Mouse (Mus musculus) left cerebral cortex, adult 2 months (tissue): ENCODE data around the gene Pld3. TPM values are rescaled to one million over a fixed set of nuclear protein-coding genes. Genes with fewer than 3 reads are reported as not detected.

Experiments
- DNase-seq, 2 experiments: peaks; one replicate each; pipeline ENCODE4 v3.0.0; 2021 to 2022; ENCODE audit warnings: low spot score in 2 of 2, mixed read lengths in 1 of 2; ENCODE audit errors: extremely low spot score in 1 of 2
- H3K27ac ChIP-seq: fragments of 200-600 bp; 2 replicates; pipeline ENCODE4 v1.8.1; 2022
- H3K4me3 ChIP-seq: fragments of 200-600 bp; 2 replicates; pipeline ENCODE4 v1.8.1; 2022
- CTCF ChIP-seq: fragments of 200-600 bp; IDR thresholded peaks from 2 replicates; pipeline ENCODE4 v1.8.1; 2022; ENCODE audit warnings: antibody characterized with exemption, mild to moderate bottlenecking, moderate library complexity
- intact Hi-C: fragments of 180-260 bp; cut with DNase I; formaldehyde crosslinking; loops from one replicate; pipeline ENCODE4 v1.15.1; 2025
- total RNA-seq, 2 experiments: library from RNA; stranded (reverse); gene quantifications; 2 replicates each; pipeline ENCODE4 v1.2.3; 2021

Gene Pld3
- total RNA-seq, 2 experiments from 2014 or later: 746 to 788 TPM

DNA sequence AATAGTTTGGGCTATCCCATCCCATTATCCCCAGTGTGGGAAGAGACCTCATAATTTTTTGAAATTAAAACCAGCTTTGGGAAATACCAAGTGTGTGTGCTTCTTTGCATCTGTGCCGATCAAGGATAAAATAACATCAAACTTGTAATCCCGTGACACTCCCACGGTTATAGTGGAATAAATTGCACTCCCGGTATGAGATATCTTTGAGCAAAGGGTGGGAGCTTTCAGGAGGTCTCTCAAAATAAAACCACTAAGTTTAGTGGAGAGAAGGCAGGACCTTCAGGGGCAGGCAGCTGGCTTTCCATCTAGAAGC is 62.8 kb downstream of the Pld3 start:
- H3K4me3 ChIP-seq: peak overlapping the region; percentile 45
- DNase-seq: no peak
- intact Hi-C loops: loop anchor here (1.0 to 5.0 kb wide), 3 partner anchors 17 to 153 kb away; partner anchors contain the start of genes Akt2, Ltbp4 and Sertad3
- H3K27ac ChIP-seq: peak overlapping the region; percentile 83
- TF ChIP-seq CTCF: no peak

DNA sequence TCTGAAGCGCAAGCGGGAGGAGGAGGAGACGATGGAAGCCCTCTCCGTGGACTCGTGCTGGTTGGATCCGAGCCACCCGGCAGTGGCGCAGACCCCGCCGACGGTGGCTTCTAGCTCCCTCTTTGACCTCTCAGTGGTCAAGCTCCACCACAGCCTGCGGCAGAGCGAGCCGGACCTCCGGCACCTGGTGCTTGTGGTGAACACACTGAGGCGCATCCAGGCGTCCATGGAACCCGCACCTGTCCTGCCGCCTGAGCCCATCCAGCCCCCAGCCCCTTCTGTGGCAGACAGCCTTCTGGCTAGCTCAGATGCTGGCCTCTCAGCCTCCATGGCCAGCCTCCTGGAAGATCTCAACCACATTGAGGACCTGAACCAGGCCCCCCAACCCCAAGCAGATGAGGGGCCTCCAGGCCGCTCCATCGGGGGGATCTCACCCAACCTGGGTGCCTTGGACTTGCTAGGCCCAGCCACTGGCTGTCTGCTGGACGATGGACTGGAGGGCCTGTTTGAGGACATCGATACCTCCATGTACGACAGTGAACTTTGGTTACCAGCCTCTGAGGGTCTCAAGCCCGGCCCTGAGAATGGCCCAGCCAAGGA is 63.6 kb downstream of the Pld3 start:
- intact Hi-C loops: loop anchor here (5.0 to 10.0 kb wide), 2 partner anchors 195 to 257 kb away; partner anchors contain the start of genes Coq8b and Zfp607b
- Histone ChIP-seq H3K27ac (peak overlapping the region; percentile 83), H3K4me3 (no peak overlapping the region)
- no peak for DNase-seq
- TF ChIP-seq CTCF: no peak

DNA sequence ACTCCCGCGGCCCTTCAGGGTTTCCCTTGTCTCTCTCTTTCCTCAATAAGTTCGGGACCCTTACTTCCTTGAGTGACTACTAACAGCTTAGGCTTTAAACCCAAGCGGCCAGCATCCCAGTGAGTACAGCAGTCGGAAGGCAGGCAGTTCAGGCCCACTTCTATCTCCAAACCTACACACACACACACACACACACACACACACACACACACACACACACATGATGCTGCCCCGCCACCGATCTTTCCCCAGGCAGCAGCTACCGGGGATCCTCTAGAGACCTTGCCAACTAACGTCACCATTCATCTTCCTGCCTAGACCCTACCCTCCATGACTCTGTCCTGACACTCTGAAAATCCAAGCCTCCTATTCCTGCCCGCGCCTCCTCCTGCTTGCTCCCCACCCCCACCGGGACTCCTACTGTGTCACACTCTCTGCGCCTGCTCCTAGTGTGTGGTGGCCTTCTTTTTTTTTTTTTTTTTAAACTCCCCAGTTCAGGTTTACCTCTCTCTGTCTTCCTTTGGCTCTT is 65.2 kb downstream of the Pld3 start:
- peak overlapping the region; percentile 70 for H3K4me3 ChIP-seq
- peak overlapping the region; percentile 98 for H3K27ac ChIP-seq
- DNase-seq: peak; percentile 65 to 68
- TF ChIP-seq CTCF: no peak
- intact Hi-C loops: loop anchor here (1.0 to 10.0 kb wide), 3 partner anchors 42 to 256 kb away; partner anchors contain the start of genes Coq8b and Zfp607b

DNA sequence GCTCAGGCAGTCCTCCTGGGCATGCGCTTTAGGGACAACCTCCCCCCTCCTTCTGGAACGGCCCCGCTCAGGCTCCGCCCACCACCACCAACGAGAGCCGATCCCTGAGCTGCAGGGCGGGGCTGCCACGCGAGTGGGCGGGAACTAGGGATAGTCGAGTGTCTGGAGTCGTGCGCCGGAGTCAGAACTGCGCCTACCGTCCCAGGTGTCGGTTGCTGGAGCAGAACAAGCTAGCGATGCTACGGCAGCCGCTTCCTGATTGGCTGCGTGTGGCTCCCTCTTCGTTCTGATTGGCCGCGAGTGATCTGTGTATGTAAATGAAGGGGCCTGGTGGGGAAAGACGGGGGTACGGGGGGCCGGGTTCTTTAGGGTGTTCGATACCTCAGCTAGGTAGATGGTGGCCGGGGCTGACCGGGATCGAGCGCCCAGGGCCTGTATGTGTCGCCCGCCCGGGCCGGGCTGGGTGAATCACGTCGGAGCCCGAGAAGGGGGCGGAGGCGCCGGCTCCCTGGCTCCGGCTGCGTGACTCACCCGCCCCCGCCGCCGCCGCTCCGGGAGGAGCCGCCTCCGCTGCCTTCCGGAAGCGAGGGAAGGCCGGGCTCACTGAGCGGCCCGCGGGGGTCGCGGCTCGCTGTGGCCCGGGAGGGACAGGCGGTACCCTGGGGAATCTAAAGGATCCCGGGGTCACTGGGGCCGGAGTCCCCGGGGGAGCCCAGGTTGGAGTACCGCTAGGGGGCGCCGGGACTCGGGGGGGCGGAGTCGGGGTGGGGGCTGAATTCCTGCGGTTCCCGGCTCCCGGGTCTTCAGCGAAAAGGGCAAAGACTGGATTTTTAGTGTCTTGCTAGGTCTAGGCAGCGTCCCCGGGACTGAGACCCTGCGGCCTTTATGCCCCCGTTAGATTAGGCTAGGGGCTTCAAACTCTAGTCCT is 66.0 kb downstream of the Pld3 start, which contains the start of gene Sertad1:
TSS of gene Sertad1 (plus strand) at position 141 of the 928 bp plus-strand sequence.
- TF ChIP-seq CTCF: peak; percentile 79
- intact Hi-C loops: loop anchor here (1.0 to 10.0 kb wide), 3 partner anchors 41 to 255 kb away; partner anchors contain the start of genes Coq8b and Zfp607b

DNA sequence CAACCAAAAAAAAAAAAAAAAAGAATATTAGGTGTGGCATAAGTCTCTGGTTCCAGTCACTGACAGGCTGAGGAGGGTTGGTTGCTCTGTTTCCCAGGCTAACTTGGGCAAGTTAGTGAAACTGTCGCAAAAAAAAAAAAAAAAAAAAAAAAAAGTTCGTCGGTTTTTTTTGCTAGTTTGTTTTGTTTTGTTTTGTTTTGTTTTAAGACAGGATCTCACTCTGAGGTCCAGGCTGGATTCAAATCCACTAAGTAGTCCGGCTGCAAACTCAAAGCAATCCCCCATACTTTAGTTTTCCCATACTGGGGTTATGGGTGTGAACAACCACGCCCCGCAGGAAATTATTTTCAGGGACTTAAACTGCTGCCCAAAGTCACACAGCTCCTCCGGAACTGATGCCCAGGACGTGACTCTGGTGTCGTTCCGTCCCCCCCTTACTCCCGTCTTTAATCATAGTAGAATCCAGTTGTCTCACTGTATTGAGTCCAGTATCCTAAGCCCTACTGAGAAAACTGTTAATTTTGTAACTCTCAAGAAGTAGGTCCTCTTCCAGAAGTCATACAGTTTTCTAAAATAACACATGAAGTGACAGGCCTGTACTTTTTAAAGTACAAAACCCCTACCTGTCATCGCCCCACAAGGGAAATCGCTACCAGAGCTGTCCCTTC is 66.8 kb downstream of the Pld3 start:
- Histone ChIP-seq H3K27ac (peak overlapping the region; percentile 56), H3K4me3 (peak overlapping the region; percentile 70)
- no peak for DNase-seq
- intact Hi-C loops: loop anchor here (5.0 to 10.0 kb wide), 2 partner anchors 199 to 254 kb away; partner anchors contain the start of genes Coq8b and Zfp607b
- TF ChIP-seq CTCF: no peak

More for the DNA sequence above, 66.0 kb downstream of the Pld3 start, which contains the start of gene Sertad1:
- DNase-seq: peak; percentile 99 to 100
- H3K4me3 ChIP-seq: peak within 1 kb of the TSS; percentile 70
- peak within 1 kb of the TSS; percentile 98 for H3K27ac ChIP-seq

DNA sequence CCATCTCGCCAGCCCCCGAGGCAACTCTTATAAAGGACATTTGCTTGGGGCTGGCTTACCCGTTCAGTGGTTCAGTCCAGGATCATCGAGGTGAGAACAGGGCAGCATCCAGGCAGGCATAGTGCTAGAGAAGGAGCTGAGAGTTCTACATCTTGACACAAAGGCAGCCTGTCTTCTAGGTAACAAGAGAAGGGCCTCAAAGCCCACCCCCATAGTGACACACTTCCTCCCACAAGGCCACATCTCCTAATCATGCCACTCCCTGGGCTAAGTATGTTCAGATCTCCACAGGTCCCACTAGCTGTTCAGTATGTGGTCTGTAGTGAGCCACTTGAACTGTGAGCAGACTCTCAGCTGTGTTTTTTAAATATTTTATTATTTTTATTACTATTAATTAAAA is 69.2 kb downstream of the Pld3 start:
- DNase-seq: no peak
- Histone ChIP-seq H3K27ac (no peak overlapping the region), H3K4me3 (no peak overlapping the region)
- intact Hi-C loops: loop anchor here (10.0 kb wide), 1 partner anchor 201 kb away; the partner anchor contains the start of gene Zfp607b
- no peak for TF ChIP-seq CTCF

Other genes with a start within 250 kb of the Pld3 start
- 10 to 100 TPM; 48.1 to 51.2 TPM for gene Ltbp4, start 215.5 kb downstream of the Pld3 start, total RNA-seq
- gene Shkbp1, start 197.2 kb downstream of the Pld3 start, total RNA-seq: 10 to 100 TPM; 23.2 to 40.3 TPM
- gene Gm20479, start 195.8 kb downstream of the Pld3 start, total RNA-seq: not detected
- 100 to 1,000 TPM; 153 to 162 TPM for gene Sptbn4, start 105.5 kb downstream of the Pld3 start, total RNA-seq
- 10 to 100 TPM; 18.1 to 18.3 TPM for gene Blvrb, start 105.2 kb downstream of the Pld3 start, total RNA-seq
- 1 to 10 TPM; 3.3 TPM for gene Sertad3, start 79.5 kb downstream of the Pld3 start, total RNA-seq
- gene Sertad1, start 66.3 kb downstream of the Pld3 start, total RNA-seq: 10 to 100 TPM; 18.8 to 21.7 TPM
- under 1 TPM; 0.47 to 0.50 TPM for gene Prx, start 53.9 kb downstream of the Pld3 start, total RNA-seq
- gene Hipk4, start 30.0 kb downstream of the Pld3 start, total RNA-seq: under 1 TPM in 1 of 2 experiments, not detected in 1; 0.16 TPM
- 10 to 100 TPM; 25.9 to 27.1 TPM for gene 2310022A10Rik, start within 50 bp of the Pld3 start, total RNA-seq
- gene Akt2, start 38.3 kb upstream of the Pld3 start, total RNA-seq: 100 to 1,000 TPM; 115 to 116 TPM
- 100 to 1,000 TPM in 1 of 2 experiments, 10 to 100 TPM in 1; 99.1 to 101 TPM for gene Ttc9b, start 100.7 kb upstream of the Pld3 start, total RNA-seq
- gene Map3k10, start 121.4 kb upstream of the Pld3 start, total RNA-seq: 100 to 1,000 TPM; 202 to 214 TPM
- gene Zfp607b, start 136.1 kb upstream of the Pld3 start, total RNA-seq: 10 to 100 TPM; 11.8 to 11.9 TPM
- 10 to 100 TPM; 31.9 to 35.0 TPM for gene Zfp60, start 178.2 kb upstream of the Pld3 start, total RNA-seq